Mouse (Mus musculus) activated CD4-positive, CD25-positive, alpha-beta regulatory T cell, adult 9 weeks (primary cell): ENCODE results near the gene Itpripl2. TPM values are rescaled to one million over a fixed set of nuclear protein-coding genes. Genes with fewer than 3 reads are reported as not detected.

ENCODE experiments used
- polyA plus RNA-seq: library from polyadenylated mRNA; unstranded; fragments of 100-300 nt; shearing (Covaris generic); gene quantifications from one replicate; pipeline ENCODE4 v1.2.1, GENCODE M21; 2017

Itpripl2 gene
- 0.84 TPM for polyA plus RNA-seq

GRCm38 (mm10) chr7:118491431-118492147, at the start of gene Itpripl2:
Gene Itpripl2, minus strand, starts transcription at chr7:118491975.

GRCm38 (mm10) chr7:118533178-118533578, 41.4 kb upstream of the Itpripl2 start, which contains the start of gene Coq7:
Gene Coq7, minus strand, starts transcription at chr7:118533356.

GRCm38 (mm10) chr7:118448134-118448967, 43.4 kb downstream of the Itpripl2 start, which contains the start of gene Syt17:
Gene Syt17, minus strand, starts transcription at chr7:118448222.

Other genes with a start within 250 kb of the Itpripl2 start
- 19.6 TPM for gene Smg1, start 248.3 kb downstream of the Itpripl2 start, polyA plus RNA-seq
- gene Syt17, start 43.8 kb downstream of the Itpripl2 start, polyA plus RNA-seq, result 0.37 TPM
- gene Coq7, start 41.4 kb upstream of the Itpripl2 start, polyA plus RNA-seq, result 12.7 TPM
- gene Tmc7, start 92.8 kb upstream of the Itpripl2 start, polyA plus RNA-seq, result not detected
- not detected for gene Tmc5, start 105.3 kb upstream of the Itpripl2 start, polyA plus RNA-seq
- gene Gde1, start 213.8 kb upstream of the Itpripl2 start, polyA plus RNA-seq, result 26.0 TPM
- 8.0 TPM for gene Ccp110, start 220.6 kb upstream of the Itpripl2 start, polyA plus RNA-seq
- 113 TPM for gene Vps35l, start 248.3 kb upstream of the Itpripl2 start, polyA plus RNA-seq